Mouse (Mus musculus) lung, postnatal 0 days (tissue): ENCODE measurements around the gene Mprip.

Source experiments
- CTCF ChIP-seq: IDR thresholded peaks from 2 replicates; pipeline ENCODE4 v1.5.1; 2016; ENCODE audit warnings: antibody characterized with exemption, mild to moderate bottlenecking
- EP300 ChIP-seq: IDR thresholded peaks from 2 replicates; pipeline ENCODE4 v1.6.1; 2016; ENCODE audit warnings: antibody characterized with exemption, mild to moderate bottlenecking, control low read depth

DNA sequence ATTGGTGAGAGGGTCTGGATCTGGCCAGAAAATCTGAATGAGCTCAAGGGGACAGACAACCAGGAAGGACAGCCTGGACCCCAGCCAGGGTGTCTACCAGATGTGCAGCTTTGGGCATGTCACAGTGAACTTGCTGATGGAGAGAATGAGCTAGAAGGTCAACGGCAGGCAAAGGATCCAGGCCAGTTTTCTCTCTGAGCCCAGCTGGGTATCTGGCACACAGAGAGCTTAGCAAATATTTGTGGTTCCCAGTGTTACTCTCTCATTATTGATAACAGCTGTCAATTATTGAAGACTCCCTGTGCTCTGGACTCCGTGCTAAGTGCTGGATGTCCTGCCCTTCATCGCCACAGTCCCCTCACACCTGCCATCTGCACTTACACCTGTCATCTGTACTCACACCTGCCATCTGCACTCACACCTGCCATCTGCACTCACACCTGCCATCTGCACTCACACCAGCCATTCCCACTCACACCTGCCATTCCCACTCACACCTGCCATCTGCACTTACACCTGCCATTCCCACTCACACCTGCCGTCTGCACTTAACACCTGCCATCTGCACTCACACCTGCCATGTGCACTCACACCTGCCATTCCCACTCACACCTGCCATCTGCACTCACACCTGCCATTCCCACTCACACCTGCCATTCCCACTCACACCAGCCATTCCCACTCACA, 21.0 kb upstream of the Mprip start:
- TF ChIP-seq EP300, result no peak
- no peak for TF ChIP-seq CTCF
